Mouse (Mus musculus): Measurements from ENCODE around the gene Tas2r126. TPM values are rescaled to one million over a fixed set of nuclear protein-coding genes. Genes with fewer than 3 reads are reported as not detected.

The Tas2r126 gene
- polyA plus RNA-seq, 1 experiment from 2014 or later = not detected

GRCm38 (mm10) chr6:42399938-42400337 is 34.4 kb upstream of the Tas2r126 start, which contains the start of gene Tas2r143:
Gene Tas2r143 (plus strand): TSS chr6:42400238.
- H3K9me3 ChIP-seq (ENCODE audit: control insufficient read depth, low read length) = no peaks in the 10 kb centered on the region
- no peak for ATAC-seq (ENCODE audit: insufficient number of reproducible peaks, insufficient read depth, low FRiP score, low read depth)
- H3K27me3 ChIP-seq (ENCODE audit: control insufficient read depth, insufficient read depth, low read length) = no peaks in the 10 kb centered on the region
- WGBS = 79% methylated on average over 1 of the region's 1 CpGs
- no peak within 1 kb of the TSS for H3K4me3 ChIP-seq (ENCODE audit: control insufficient read depth in 1 of 2, insufficient read depth in 1 of 2, low read depth in 1 of 2, low read length in 2 of 2)
- no peaks in the 10 kb centered on the region for H3K36me3 ChIP-seq (ENCODE audit: control insufficient read depth, insufficient read depth, low read length)
- H3K4me2 ChIP-seq (ENCODE audit: low read length) = no peak within 1 kb of the TSS
- H3K4me1 ChIP-seq (ENCODE audit: control insufficient read depth in 2 of 2, insufficient read depth in 2 of 2, low read length in 2 of 2) = peaks cover 8 to 9% of the 10 kb centered on the region in 2 experiments; a peak in 3 of 4 replicates
- H3K9ac ChIP-seq (ENCODE audit: low read length) = no peak within 1 kb of the TSS
- H3K27ac ChIP-seq (replicated peaks in 1 of 2; ENCODE audit: control insufficient read depth in 1 of 2, insufficient read depth in 1 of 2, low read depth in 2 of 2, low read length in 2 of 2) = no peak within 1 kb of the TSS

GRCm38 (mm10) chr6:42405134-42405533 is 29.2 kb upstream of the Tas2r126 start, which contains the start of gene Tas2r135:
Gene Tas2r135 (plus strand): TSS chr6:42405434.
- Histone ChIP-seq H3K4me3 (ENCODE audit: control insufficient read depth in 1 of 2, insufficient read depth in 1 of 2, low read depth in 1 of 2, low read length in 2 of 2) (no peak within 1 kb of the TSS), H3K27me3 (ENCODE audit: control insufficient read depth, insufficient read depth, low read length) (peaks cover 8% of the 10 kb centered on the region), H3K9ac (ENCODE audit: low read length) (no peak within 1 kb of the TSS), H3K36me3 (ENCODE audit: control insufficient read depth, insufficient read depth, low read length) (no peaks in the 10 kb centered on the region), H3K4me1 (ENCODE audit: control insufficient read depth in 2 of 2, insufficient read depth in 2 of 2, low read length in 2 of 2) (no peaks in the 10 kb centered on the region), H3K9me3 (ENCODE audit: control insufficient read depth, low read length) (no peaks in the 10 kb centered on the region), H3K27ac (replicated peaks in 1 of 2; ENCODE audit: control insufficient read depth in 1 of 2, insufficient read depth in 1 of 2, low read depth in 2 of 2, low read length in 2 of 2) (no peak within 1 kb of the TSS), H3K4me2 (ENCODE audit: low read length) (no peak within 1 kb of the TSS)
- WGBS = 83% methylated on average over 2 of the region's 2 CpGs
- no peak for ATAC-seq (ENCODE audit: insufficient number of reproducible peaks, insufficient read depth, low FRiP score, low read depth)

GRCm38 (mm10) chr6:42419443-42419842 is 14.9 kb upstream of the Tas2r126 start:
- Histone ChIP-seq H3K4me2 (ENCODE audit: low read length) (no peak overlapping the region), H3K4me3 (ENCODE audit: control insufficient read depth in 1 of 2, insufficient read depth in 1 of 2, low read depth in 1 of 2, low read length in 2 of 2) (no peak overlapping the region), H3K36me3 (ENCODE audit: control insufficient read depth, insufficient read depth, low read length) (no peaks in the 10 kb centered on the region), H3K9ac (ENCODE audit: low read length) (no peak overlapping the region), H3K4me1 (ENCODE audit: control insufficient read depth in 2 of 2, insufficient read depth in 2 of 2, low read length in 2 of 2) (no peaks in the 10 kb centered on the region), H3K9me3 (ENCODE audit: control insufficient read depth, low read length) (no peaks in the 10 kb centered on the region), H3K27ac (replicated peaks in 1 of 2; ENCODE audit: control insufficient read depth in 1 of 2, insufficient read depth in 1 of 2, low read depth in 2 of 2, low read length in 2 of 2) (no peak overlapping the region), H3K27me3 (ENCODE audit: control insufficient read depth, insufficient read depth, low read length) (no peaks in the 10 kb centered on the region)
- 82% methylated on average over 2 of the region's 2 CpGs for WGBS
- ATAC-seq (ENCODE audit: insufficient number of reproducible peaks, insufficient read depth, low FRiP score, low read depth) = no peak

- Histone ChIP-seq H3K4me1 (ENCODE audit: control insufficient read depth in 2 of 2, insufficient read depth in 2 of 2, low read length in 2 of 2) (no peaks in the 10 kb centered on the region), H3K27ac (replicated peaks in 1 of 2; ENCODE audit: control insufficient read depth in 1 of 2, insufficient read depth in 1 of 2, low read depth in 2 of 2, low read length in 2 of 2) (no peak overlapping the region), H3K9me3 (ENCODE audit: control insufficient read depth, low read length) (no peaks in the 10 kb centered on the region), H3K4me3 (ENCODE audit: control insufficient read depth in 1 of 2, insufficient read depth in 1 of 2, low read depth in 1 of 2, low read length in 2 of 2) (no peak overlapping the region), H3K9ac (ENCODE audit: low read length) (no peak overlapping the region), H3K4me2 (ENCODE audit: low read length) (no peak overlapping the region), H3K27me3 (ENCODE audit: control insufficient read depth, insufficient read depth, low read length) (no peaks in the 10 kb centered on the region), H3K36me3 (ENCODE audit: control insufficient read depth, insufficient read depth, low read length) (no peaks in the 10 kb centered on the region)
- WGBS = 81% methylated on average over 2 of the region's 2 CpGs
- no peak for ATAC-seq (ENCODE audit: insufficient number of reproducible peaks, insufficient read depth, low FRiP score, low read depth)
These were observed 12.9 kb upstream of the Tas2r126 start for GRCm38 (mm10) chr6:42421439-42421838.

- Histone ChIP-seq H3K27ac (replicated peaks in 1 of 2; ENCODE audit: control insufficient read depth in 1 of 2, insufficient read depth in 1 of 2, low read depth in 2 of 2, low read length in 2 of 2) (no peak overlapping the region), H3K36me3 (ENCODE audit: control insufficient read depth, insufficient read depth, low read length) (no peaks in the 10 kb centered on the region), H3K4me1 (ENCODE audit: control insufficient read depth in 2 of 2, insufficient read depth in 2 of 2, low read length in 2 of 2) (no peaks in the 10 kb centered on the region), H3K9me3 (ENCODE audit: control insufficient read depth, low read length) (no peaks in the 10 kb centered on the region), H3K4me3 (ENCODE audit: control insufficient read depth in 1 of 2, insufficient read depth in 1 of 2, low read depth in 1 of 2, low read length in 2 of 2) (no peak overlapping the region), H3K27me3 (ENCODE audit: control insufficient read depth, insufficient read depth, low read length) (no peaks in the 10 kb centered on the region), H3K9ac (ENCODE audit: low read length) (no peak overlapping the region), H3K4me2 (ENCODE audit: low read length) (no peak overlapping the region)
- ATAC-seq (ENCODE audit: insufficient number of reproducible peaks, insufficient read depth, low FRiP score, low read depth) = no peak
- 90% methylated on average over 3 of the region's 3 CpGs for WGBS
These were observed 9.9 kb upstream of the Tas2r126 start for GRCm38 (mm10) chr6:42424472-42424871.

- Histone ChIP-seq H3K9me3 (ENCODE audit: control insufficient read depth, low read length) (no peaks in the 10 kb centered on the region), H3K27ac (replicated peaks in 1 of 2; ENCODE audit: control insufficient read depth in 1 of 2, insufficient read depth in 1 of 2, low read depth in 2 of 2, low read length in 2 of 2) (no peak overlapping the region), H3K27me3 (ENCODE audit: control insufficient read depth, insufficient read depth, low read length) (no peaks in the 10 kb centered on the region), H3K4me1 (ENCODE audit: control insufficient read depth in 2 of 2, insufficient read depth in 2 of 2, low read length in 2 of 2) (no peaks in the 10 kb centered on the region), H3K36me3 (ENCODE audit: control insufficient read depth, insufficient read depth, low read length) (no peaks in the 10 kb centered on the region), H3K4me2 (ENCODE audit: low read length) (no peak overlapping the region), H3K9ac (ENCODE audit: low read length) (no peak overlapping the region), H3K4me3 (ENCODE audit: control insufficient read depth in 1 of 2, insufficient read depth in 1 of 2, low read depth in 1 of 2, low read length in 2 of 2) (no peak overlapping the region)
- no peak for ATAC-seq (ENCODE audit: insufficient number of reproducible peaks, insufficient read depth, low FRiP score, low read depth)
- 48% methylated on average over 4 of the region's 4 CpGs for WGBS
These were observed 8.0 kb upstream of the Tas2r126 start for GRCm38 (mm10) chr6:42426337-42426736.

- ATAC-seq (ENCODE audit: insufficient number of reproducible peaks, insufficient read depth, low FRiP score, low read depth) = no peak
- WGBS = 37% methylated on average over 2 of the region's 2 CpGs
These were observed 781 bp upstream of the Tas2r126 start for GRCm38 (mm10) chr6:42433554-42433953.

GRCm38 (mm10) chr6:42435490-42435889 is 1.2 kb downstream of the Tas2r126 start:
- H3K9me3 ChIP-seq (ENCODE audit: control insufficient read depth, low read length) = no peaks in the 10 kb centered on the region
- H3K4me3 ChIP-seq (ENCODE audit: control insufficient read depth in 1 of 2, insufficient read depth in 1 of 2, low read depth in 1 of 2, low read length in 2 of 2) = no peak overlapping the region
- no peaks in the 10 kb centered on the region for H3K36me3 ChIP-seq (ENCODE audit: control insufficient read depth, insufficient read depth, low read length)
- WGBS = 74% methylated on average over 2 of the region's 2 CpGs
- H3K4me2 ChIP-seq (ENCODE audit: low read length) = no peak overlapping the region
- ATAC-seq (ENCODE audit: insufficient number of reproducible peaks, insufficient read depth, low FRiP score, low read depth) = no peak
- H3K4me1 ChIP-seq (ENCODE audit: control insufficient read depth in 2 of 2, insufficient read depth in 2 of 2, low read length in 2 of 2) = no peaks in the 10 kb centered on the region; a peak in 1 of 4 replicates
- H3K27ac ChIP-seq (replicated peaks in 1 of 2; ENCODE audit: control insufficient read depth in 1 of 2, insufficient read depth in 1 of 2, low read depth in 2 of 2, low read length in 2 of 2) = no peak overlapping the region
- H3K9ac ChIP-seq (ENCODE audit: low read length) = no peak overlapping the region
- no peaks in the 10 kb centered on the region for H3K27me3 ChIP-seq (ENCODE audit: control insufficient read depth, insufficient read depth, low read length)

More at GRCm38 (mm10) chr6:42433554-42433953, 781 bp upstream of the Tas2r126 start:
- Histone ChIP-seq H3K27me3 (ENCODE audit: control insufficient read depth, insufficient read depth, low read length) (no peaks in the 10 kb centered on the region), H3K4me1 (ENCODE audit: control insufficient read depth in 2 of 2, insufficient read depth in 2 of 2, low read length in 2 of 2) (no peaks in the 10 kb centered on the region; a peak in 1 of 4 replicates), H3K4me3 (ENCODE audit: control insufficient read depth in 1 of 2, insufficient read depth in 1 of 2, low read depth in 1 of 2, low read length in 2 of 2) (no peak overlapping the region), H3K9ac (ENCODE audit: low read length) (no peak overlapping the region), H3K36me3 (ENCODE audit: control insufficient read depth, insufficient read depth, low read length) (no peaks in the 10 kb centered on the region), H3K4me2 (ENCODE audit: low read length) (no peak overlapping the region), H3K27ac (replicated peaks in 1 of 2; ENCODE audit: control insufficient read depth in 1 of 2, insufficient read depth in 1 of 2, low read depth in 2 of 2, low read length in 2 of 2) (no peak overlapping the region), H3K9me3 (ENCODE audit: control insufficient read depth, low read length) (no peaks in the 10 kb centered on the region)
